Mouse (Mus musculus) liver, postnatal 0 days (tissue): ENCODE results near the gene Ube4b.

Experiments used
- CTCF ChIP-seq: sonication (generic); IDR thresholded peaks from 2 replicates; pipeline ENCODE4 v1.5.1; 2016; ENCODE audit warnings: antibody characterized with exemption, low read depth
- EP300 ChIP-seq: IDR thresholded peaks from 2 replicates; pipeline ENCODE4 v1.6.1; 2016; ENCODE audit warnings: antibody characterized with exemption, low read depth, mild to moderate bottlenecking

GRCm38 (mm10) chr4:149336302-149336701 lies 90.2 kb downstream of the Ube4b start:
- TF ChIP-seq CTCF, result no peak
- TF ChIP-seq EP300, result no peak
